Mouse (Mus musculus): ENCODE data around the gene Gm28374. TPM values are rescaled to one million over a fixed set of nuclear protein-coding genes. Genes with fewer than 3 reads are reported as not detected.
"Not testable (repeated sequence)": the region's sequence is repeated elsewhere in the genome, so short reads cannot be mapped to it uniquely, and the experiment has no call there.

Gene Gm28374
- polyA plus RNA-seq (2012; rRNA removed): 0.31 and 0.55 TPM in 2 replicates

GRCm38 (mm10) chr19:6082156-6082555 lies at the start of gene Gm28374:
Gene Gm28374, minus strand, starts transcription at chr19:6082256.
- DNase-seq (ENCODE audit: low spot score): no peak

GRCm38 (mm10) chr19:6130414-6131128 lies 48.5 kb upstream of the Gm28374 start:
- DNase-seq (ENCODE audit: low spot score): not testable (repeated sequence)

GRCm38 (mm10) chr19:6127760-6128341 lies 45.8 kb upstream of the Gm28374 start, which contains the start of gene Snx15:
Gene Snx15, minus strand, starts transcription at chr19:6128304.
- peak; percentile 85 for DNase-seq (ENCODE audit: low spot score)

GRCm38 (mm10) chr19:6126789-6127580 lies 44.9 kb upstream of the Gm28374 start:
- DNase-seq (ENCODE audit: low spot score): no peak

GRCm38 (mm10) chr19:6126289-6126688 lies 44.2 kb upstream of the Gm28374 start:
- no peak for DNase-seq (ENCODE audit: low spot score)

GRCm38 (mm10) chr19:6124898-6125297 lies 42.8 kb upstream of the Gm28374 start:
- DNase-seq (ENCODE audit: low spot score): no peak

- DNase-seq (ENCODE audit: low spot score): no peak
Measured at GRCm38 (mm10) chr19:6123330-6123729, 41.3 kb upstream of the Gm28374 start.

- no peak for DNase-seq (ENCODE audit: low spot score)
Measured at GRCm38 (mm10) chr19:6121761-6122160, 39.7 kb upstream of the Gm28374 start.

- DNase-seq (ENCODE audit: low spot score): no peak
Measured at GRCm38 (mm10) chr19:6118677-6119185, 36.7 kb upstream of the Gm28374 start.

GRCm38 (mm10) chr19:6117986-6118676 lies 36.1 kb upstream of the Gm28374 start, which contains the start of gene Sac3d1:
Gene Sac3d1, minus strand, starts transcription at chr19:6118650.
- peak; percentile 70 for DNase-seq (ENCODE audit: low spot score)

- peak; percentile 61 for DNase-seq (ENCODE audit: low spot score)
Measured at GRCm38 (mm10) chr19:6117346-6117985, 35.4 kb upstream of the Gm28374 start.

GRCm38 (mm10) chr19:6116113-6116850 lies 34.2 kb upstream of the Gm28374 start:
- DNase-seq (ENCODE audit: low spot score): no peak

- no peak for DNase-seq (ENCODE audit: low spot score)
Measured at GRCm38 (mm10) chr19:6113116-6113515, 31.1 kb upstream of the Gm28374 start.

GRCm38 (mm10) chr19:6105586-6105985 lies 23.5 kb upstream of the Gm28374 start, which contains the start of gene Naaladl1:
Gene Naaladl1, plus strand, starts transcription at chr19:6105782.
- DNase-seq (ENCODE audit: low spot score): no peak

GRCm38 (mm10) chr19:6104476-6104875 lies 22.4 kb upstream of the Gm28374 start:
- DNase-seq (ENCODE audit: low spot score): no peak

- DNase-seq (ENCODE audit: low spot score): no peak
Measured at GRCm38 (mm10) chr19:6102169-6102853, 20.3 kb upstream of the Gm28374 start.

GRCm38 (mm10) chr19:6101186-6101585 lies 19.1 kb upstream of the Gm28374 start:
- no peak for DNase-seq (ENCODE audit: low spot score)

- DNase-seq (ENCODE audit: low spot score): no peak
Measured at GRCm38 (mm10) chr19:6097847-6098246, 15.8 kb upstream of the Gm28374 start.

- no peak for DNase-seq (ENCODE audit: low spot score)
Measured at GRCm38 (mm10) chr19:6094119-6094518, 12.1 kb upstream of the Gm28374 start, which contains the start of gene AC131692.1. Gene AC131692.1, plus strand, starts transcription at chr19:6094419.

GRCm38 (mm10) chr19:6088841-6089240 lies 6.8 kb upstream of the Gm28374 start:
- no peak for DNase-seq (ENCODE audit: low spot score)
